Mouse (Mus musculus): ENCODE measurements at regions not wholly inside any gene's neighbourhood (a gene's known extent, or its start where the extent isn't known, plus 50 kb on each side); places are given as distances from the start of the nearest gene placed in this dataset.
"Not testable (repeated sequence)": the region's sequence is repeated elsewhere in the genome, so short reads cannot be mapped to it uniquely, and the experiment has no call there.

- no peak for ATAC-seq (replicated peaks; ENCODE audit: insufficient number of reproducible peaks, low FRiP score, low TSS enrichment)
- H3K9me3 ChIP-seq (replicated peaks; ENCODE audit: control insufficient read depth, low read length): no peaks in the 10 kb centered on the region
- H3K4me2 ChIP-seq: no peak overlapping the region
- no peak overlapping the region for H3K9ac ChIP-seq (ENCODE audit: low read depth, low read length)
- no peak overlapping the region for H3K27ac ChIP-seq (ENCODE audit: low read depth, low read length)
- H3K36me3 ChIP-seq (ENCODE audit: control insufficient read depth, insufficient read depth, low read length): no peaks in the 10 kb centered on the region
- no peak overlapping the region for H3K4me3 ChIP-seq (ENCODE audit: low read depth, low read length)
- H3K27me3 ChIP-seq (ENCODE audit: control insufficient read depth, insufficient read depth, low read length): no peaks in the 10 kb centered on the region
- H3K4me1 ChIP-seq (ENCODE audit: control insufficient read depth, insufficient read depth, low read length): no peaks in the 10 kb centered on the region
- WGBS (ENCODE audit: insufficient replicate concordance): 81% methylated on average over 2 of the region's 2 CpGs
Measured at GRCm38 (mm10) chr8:100101957-100102356, 685.7 kb upstream of the Cdh8 start.

- Histone ChIP-seq H3K27me3 (ENCODE audit: control insufficient read depth, insufficient read depth, low read length) (no peaks in the 10 kb centered on the region), H3K4me3 (ENCODE audit: low read depth, low read length) (no peak overlapping the region), H3K9ac (ENCODE audit: low read depth, low read length) (no peak overlapping the region), H3K4me2 (no peak overlapping the region), H3K4me1 (ENCODE audit: control insufficient read depth, insufficient read depth, low read length) (no peaks in the 10 kb centered on the region), H3K27ac (ENCODE audit: low read depth, low read length) (no peak overlapping the region), H3K36me3 (ENCODE audit: control insufficient read depth, insufficient read depth, low read length) (no peaks in the 10 kb centered on the region), H3K9me3 (replicated peaks; ENCODE audit: control insufficient read depth, low read length) (no peaks in the 10 kb centered on the region)
- 77% methylated on average over 5 of the region's 5 CpGs for WGBS (ENCODE audit: insufficient replicate concordance)
- ATAC-seq (replicated peaks; ENCODE audit: insufficient number of reproducible peaks, low FRiP score, low TSS enrichment): no peak
Measured at GRCm38 (mm10) chr8:100072059-100072729, 655.9 kb upstream of the Cdh8 start.

GRCm38 (mm10) chr8:100069761-100070160 is 653.5 kb upstream of the Cdh8 start:
- Histone ChIP-seq H3K27ac (ENCODE audit: low read depth, low read length) (no peak overlapping the region), H3K36me3 (ENCODE audit: control insufficient read depth, insufficient read depth, low read length) (no peaks in the 10 kb centered on the region), H3K4me2 (no peak overlapping the region), H3K9ac (ENCODE audit: low read depth, low read length) (no peak overlapping the region), H3K4me1 (ENCODE audit: control insufficient read depth, insufficient read depth, low read length) (no peaks in the 10 kb centered on the region), H3K4me3 (ENCODE audit: low read depth, low read length) (no peak overlapping the region), H3K9me3 (replicated peaks; ENCODE audit: control insufficient read depth, low read length) (no peaks in the 10 kb centered on the region), H3K27me3 (ENCODE audit: control insufficient read depth, insufficient read depth, low read length) (no peaks in the 10 kb centered on the region)
- no peak for ATAC-seq (replicated peaks; ENCODE audit: insufficient number of reproducible peaks, low FRiP score, low TSS enrichment)
- WGBS (ENCODE audit: insufficient replicate concordance): 68% methylated on average over 1 of the region's 1 CpGs

DNA sequence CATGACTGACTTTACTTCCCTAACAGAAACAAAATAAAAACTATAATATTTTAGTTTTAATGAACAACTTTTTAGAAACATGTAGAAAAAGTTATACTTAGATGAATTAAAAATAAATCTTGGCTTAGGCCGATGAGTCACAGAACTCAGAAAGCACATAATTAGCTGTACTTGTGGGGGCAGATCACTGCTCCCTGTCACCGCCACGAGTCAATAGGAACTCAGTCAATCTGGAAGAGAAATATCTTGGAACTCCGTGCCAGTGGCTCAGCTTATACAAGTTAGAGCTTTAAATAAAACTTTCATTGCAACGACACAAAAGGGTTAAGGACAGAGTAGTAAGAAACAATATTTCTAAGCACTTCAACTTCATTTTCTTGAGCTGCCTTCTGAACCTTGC is 622.7 kb upstream of the Cdh8 start:
- Histone ChIP-seq H3K27ac (ENCODE audit: low read depth, low read length) (no peak overlapping the region), H3K4me1 (ENCODE audit: control insufficient read depth, insufficient read depth, low read length) (no peaks in the 10 kb centered on the region), H3K27me3 (ENCODE audit: control insufficient read depth, insufficient read depth, low read length) (no peaks in the 10 kb centered on the region), H3K4me3 (ENCODE audit: low read depth, low read length) (no peak overlapping the region), H3K9ac (ENCODE audit: low read depth, low read length) (no peak overlapping the region), H3K36me3 (ENCODE audit: control insufficient read depth, insufficient read depth, low read length) (no peaks in the 10 kb centered on the region), H3K4me2 (no peak overlapping the region), H3K9me3 (replicated peaks; ENCODE audit: control insufficient read depth, low read length) (no peaks in the 10 kb centered on the region)
- ATAC-seq (replicated peaks; ENCODE audit: insufficient number of reproducible peaks, low FRiP score, low TSS enrichment): no peak
- WGBS (ENCODE audit: insufficient replicate concordance): 60% methylated on average over 5 of the region's 5 CpGs

DNA sequence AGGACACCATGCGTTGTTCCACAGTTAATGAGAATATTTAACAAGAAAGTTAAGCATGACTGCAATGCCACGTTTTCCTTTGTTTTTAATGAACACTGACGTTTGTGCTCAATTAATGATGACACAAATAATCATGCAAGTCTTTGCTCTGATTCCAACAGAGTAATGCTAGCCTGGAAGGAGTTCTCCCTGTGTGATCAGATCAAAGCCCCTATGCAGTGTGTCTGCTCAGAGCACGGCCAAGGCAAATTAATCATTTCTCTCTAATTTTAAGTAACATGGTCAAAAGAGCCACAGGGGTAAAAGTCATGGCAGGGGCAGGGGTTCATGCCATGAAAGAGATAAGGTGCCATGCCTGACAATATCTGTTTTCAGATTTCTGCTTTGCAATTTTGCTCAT is 618.2 kb upstream of the Cdh8 start:
- Histone ChIP-seq H3K4me2 (no peak overlapping the region), H3K36me3 (ENCODE audit: control insufficient read depth, insufficient read depth, low read length) (no peaks in the 10 kb centered on the region), H3K4me1 (ENCODE audit: control insufficient read depth, insufficient read depth, low read length) (no peaks in the 10 kb centered on the region), H3K9me3 (replicated peaks; ENCODE audit: control insufficient read depth, low read length) (no peaks in the 10 kb centered on the region), H3K9ac (ENCODE audit: low read depth, low read length) (no peak overlapping the region), H3K4me3 (ENCODE audit: low read depth, low read length) (no peak overlapping the region), H3K27ac (ENCODE audit: low read depth, low read length) (no peak overlapping the region), H3K27me3 (ENCODE audit: control insufficient read depth, insufficient read depth, low read length) (no peaks in the 10 kb centered on the region)
- ATAC-seq (replicated peaks; ENCODE audit: insufficient number of reproducible peaks, low FRiP score, low TSS enrichment): no peak
- WGBS (ENCODE audit: insufficient replicate concordance): 80% methylated on average over 4 of the region's 4 CpGs

DNA sequence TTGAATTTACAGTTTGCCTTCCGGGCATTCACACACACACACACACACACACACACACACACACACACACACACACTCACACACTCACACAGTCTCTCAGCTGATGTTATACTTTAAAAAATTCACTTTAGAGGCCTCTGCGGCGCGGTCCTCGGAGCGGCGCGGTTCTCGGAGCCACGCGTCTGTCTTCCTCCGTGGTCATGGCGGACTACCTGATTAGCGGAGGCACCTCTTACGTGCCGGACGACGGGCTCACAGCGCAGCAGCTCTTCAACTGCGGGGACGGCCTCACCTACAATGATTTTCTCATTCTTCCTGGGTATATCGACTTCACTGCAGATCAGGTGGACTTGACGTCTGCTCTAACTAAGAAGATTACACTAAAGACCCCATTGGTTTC is 614.1 kb upstream of the Cdh8 start:
- H3K36me3 ChIP-seq (ENCODE audit: control insufficient read depth, insufficient read depth, low read length); H3K27ac ChIP-seq (ENCODE audit: low read depth, low read length); ATAC-seq (replicated peaks; ENCODE audit: insufficient number of reproducible peaks, low FRiP score, low TSS enrichment); H3K4me1 ChIP-seq (ENCODE audit: control insufficient read depth, insufficient read depth, low read length); H3K27me3 ChIP-seq (ENCODE audit: control insufficient read depth, insufficient read depth, low read length); H3K9me3 ChIP-seq (replicated peaks; ENCODE audit: control insufficient read depth, low read length); H3K4me3 ChIP-seq (ENCODE audit: low read depth, low read length); H3K9ac ChIP-seq (ENCODE audit: low read depth, low read length); H3K4me2 ChIP-seq: not testable (repeated sequence)
- WGBS (ENCODE audit: insufficient replicate concordance): 95% methylated on average over 21 of the region's 23 CpGs

- 82% methylated on average over 1 of the region's 1 CpGs for WGBS (ENCODE audit: insufficient replicate concordance)
- H3K4me2 ChIP-seq: no peak overlapping the region
- no peak overlapping the region for H3K4me3 ChIP-seq (ENCODE audit: low read depth, low read length)
- ATAC-seq (replicated peaks; ENCODE audit: insufficient number of reproducible peaks, low FRiP score, low TSS enrichment): no peak
- no peaks in the 10 kb centered on the region for H3K9me3 ChIP-seq (replicated peaks; ENCODE audit: control insufficient read depth, low read length)
- H3K4me1 ChIP-seq (ENCODE audit: control insufficient read depth, insufficient read depth, low read length): no peaks in the 10 kb centered on the region
- no peaks in the 10 kb centered on the region for H3K36me3 ChIP-seq (ENCODE audit: control insufficient read depth, insufficient read depth, low read length)
- H3K27ac ChIP-seq (ENCODE audit: low read depth, low read length): no peak overlapping the region
- no peak overlapping the region for H3K9ac ChIP-seq (ENCODE audit: low read depth, low read length)
- H3K27me3 ChIP-seq (ENCODE audit: control insufficient read depth, insufficient read depth, low read length): no peaks in the 10 kb centered on the region
Measured at GRCm38 (mm10) chr8:100015638-100016037, 599.4 kb upstream of the Cdh8 start.

DNA sequence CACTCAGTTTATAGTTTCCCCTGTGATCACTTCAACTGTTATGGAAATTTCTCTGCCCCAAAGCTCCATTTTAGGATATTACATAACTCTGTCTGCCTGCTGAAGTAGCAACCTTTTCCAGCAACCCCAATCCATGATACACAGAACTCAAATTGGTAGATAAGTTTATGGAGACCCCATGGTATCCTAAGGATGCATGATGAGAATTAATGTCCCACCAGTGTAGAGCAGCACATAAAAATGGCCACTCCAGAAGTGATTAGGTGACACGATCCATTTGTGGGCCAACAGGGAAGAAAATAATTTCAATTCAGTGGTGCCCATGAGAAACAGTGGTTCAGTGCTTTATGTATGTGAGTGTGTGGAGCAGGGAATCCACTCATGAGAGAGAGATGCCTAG is 583.3 kb upstream of the Cdh8 start:
- WGBS (ENCODE audit: insufficient replicate concordance): 87% methylated on average over 1 of the region's 1 CpGs
- Histone ChIP-seq H3K4me1 (ENCODE audit: control insufficient read depth, insufficient read depth, low read length) (no peaks in the 10 kb centered on the region), H3K4me3 (ENCODE audit: low read depth, low read length) (no peak overlapping the region), H3K4me2 (no peak overlapping the region), H3K9ac (ENCODE audit: low read depth, low read length) (no peak overlapping the region), H3K27ac (ENCODE audit: low read depth, low read length) (no peak overlapping the region), H3K36me3 (ENCODE audit: control insufficient read depth, insufficient read depth, low read length) (no peaks in the 10 kb centered on the region), H3K27me3 (ENCODE audit: control insufficient read depth, insufficient read depth, low read length) (no peaks in the 10 kb centered on the region), H3K9me3 (replicated peaks; ENCODE audit: control insufficient read depth, low read length) (no peaks in the 10 kb centered on the region)
- no peak for ATAC-seq (replicated peaks; ENCODE audit: insufficient number of reproducible peaks, low FRiP score, low TSS enrichment)

GRCm38 (mm10) chr8:99983696-99984095 is 567.4 kb upstream of the Cdh8 start:
- H3K4me3 ChIP-seq (ENCODE audit: low read depth, low read length): no peak overlapping the region
- no peaks in the 10 kb centered on the region for H3K36me3 ChIP-seq (ENCODE audit: control insufficient read depth, insufficient read depth, low read length)
- H3K9me3 ChIP-seq (replicated peaks; ENCODE audit: control insufficient read depth, low read length): no peaks in the 10 kb centered on the region
- H3K27ac ChIP-seq (ENCODE audit: low read depth, low read length): no peak overlapping the region
- no peak overlapping the region for H3K9ac ChIP-seq (ENCODE audit: low read depth, low read length)
- peaks cover 5% of the 10 kb centered on the region; the same call in 1 of the 2 replicates for H3K4me1 ChIP-seq (ENCODE audit: control insufficient read depth, insufficient read depth, low read length)
- H3K4me2 ChIP-seq: no peak overlapping the region
- 31% methylated on average over 4 of the region's 5 CpGs for WGBS (ENCODE audit: insufficient replicate concordance)
- H3K27me3 ChIP-seq (ENCODE audit: control insufficient read depth, insufficient read depth, low read length): no peaks in the 10 kb centered on the region
- no peak; the same call in 1 of the 2 replicates for ATAC-seq (replicated peaks; ENCODE audit: insufficient number of reproducible peaks, low FRiP score, low TSS enrichment)
